Comparison of ENCODE assay signal across 19 mouse cellular contexts in the genomic region with DNA sequence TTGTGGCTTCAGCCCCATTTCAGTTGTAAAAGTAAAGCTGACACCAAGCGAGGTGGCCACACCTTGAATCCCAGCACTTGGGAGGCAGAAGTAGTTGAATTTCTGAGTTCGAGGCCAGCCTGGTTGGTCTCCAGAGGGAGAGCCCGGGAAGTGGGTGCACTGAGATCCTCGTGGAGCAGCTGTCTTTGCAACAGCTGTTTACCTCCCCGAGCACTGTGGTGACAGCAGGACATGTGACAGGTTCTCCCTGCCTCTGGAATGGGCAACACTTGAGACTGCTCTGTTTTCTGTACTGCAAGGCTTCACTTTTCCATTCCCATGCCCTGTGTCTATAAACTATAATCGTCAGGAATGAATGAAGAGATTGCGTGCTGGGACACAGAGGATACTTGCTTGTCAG. TPM values are rescaled to one million over a fixed set of nuclear protein-coding genes. Genes with fewer than 3 reads are reported as not detected.
"Had no signal": no experiment of that assay in that cellular context is flagged by ENCODE, and none has a peak within 500 bp of the region (broad histone marks: within the 10 kb centered on the region; RNA-seq: fewer than 3 reads in every experiment).

No protein-coding gene starts in this region.

- DNase-seq: lung, adult 18-20 months; lung, embryonic 14.5 days; lung, postnatal 10 days; lung, postnatal 4 days; right cerebral cortex, postnatal 14 days; thymus, adult 2 months; thymus, postnatal 25 days; thymus, postnatal 4 days had no signal

- H3K4me3 ChIP-seq: midbrain, embryonic 10.5 days; midbrain, embryonic 13.5 days; midbrain, embryonic 15.5 days; neural tube, embryonic 12.5 days; stomach, embryonic 15.5 days had no signal

- H3K4me1 ChIP-seq: midbrain, embryonic 10.5 days; midbrain, embryonic 13.5 days; midbrain, embryonic 15.5 days; neural tube, embryonic 12.5 days had no signal

- ATAC-seq: midbrain, embryonic 13.5 days; midbrain, embryonic 15.5 days had no signal

- H3K9me3 ChIP-seq: midbrain, embryonic 10.5 days; midbrain, embryonic 13.5 days; midbrain, embryonic 15.5 days; neural tube, embryonic 12.5 days; stomach, embryonic 15.5 days had no signal

- H3K4me2 ChIP-seq: lung, embryonic 14.5 days; midbrain, embryonic 13.5 days; midbrain, embryonic 15.5 days; neural tube, embryonic 12.5 days; stomach, embryonic 15.5 days had no signal

- H3K9ac ChIP-seq: liver, embryonic 14.5 days; lung, embryonic 14.5 days; midbrain, embryonic 13.5 days; midbrain, embryonic 15.5 days; neural tube, embryonic 12.5 days; stomach, embryonic 15.5 days had no signal

- H3K27ac ChIP-seq: liver, embryonic 14.5 days; midbrain, embryonic 10.5 days; midbrain, embryonic 13.5 days; midbrain, embryonic 15.5 days; neural tube, embryonic 12.5 days; stomach, embryonic 15.5 days; stomach, postnatal 0 days had no signal

- H3K27me3 ChIP-seq: midbrain, embryonic 13.5 days; midbrain, embryonic 15.5 days; neural tube, embryonic 12.5 days; stomach, embryonic 15.5 days had no signal

RNA-seq across cellular contexts. Expression of gene Tspan10, which starts 24.6 kb away (rescaled TPM):
- polyA plus RNA-seq: liver, embryonic 14.5 days; liver, embryonic 16.5 days; lung, embryonic 14.5 days; lung, embryonic 16.5 days; midbrain, embryonic 13.5 days; midbrain, embryonic 15.5 days; neural tube, embryonic 14.5 days; stomach, embryonic 15.5 days; stomach, postnatal 0 days; urinary bladder, adult 2 months had no signal
